Mouse (Mus musculus): ENCODE results near the gene Olfr429.

DNA sequence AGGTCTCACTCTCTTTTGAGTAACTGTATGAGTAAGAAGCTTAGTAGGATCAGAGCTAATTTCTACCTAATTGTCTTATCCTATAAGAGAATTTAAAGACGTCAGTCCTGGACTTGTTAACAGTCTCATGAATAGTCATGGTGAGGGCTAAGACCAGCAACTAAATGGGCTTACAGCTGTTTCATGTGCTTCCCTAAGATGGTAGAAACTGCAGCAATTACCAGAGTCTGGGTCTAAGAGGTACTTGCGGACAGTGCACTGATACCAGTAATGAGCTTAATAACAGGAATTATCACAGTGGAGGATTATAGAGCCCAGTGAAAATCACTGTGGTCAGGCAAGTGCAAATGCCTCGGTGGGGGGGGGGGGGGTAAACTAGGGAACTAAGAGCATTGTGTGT is 47.9 kb downstream of the Olfr429 start:
- no peak for TF ChIP-seq CTCF (IDR thresholded peaks at IDR 0.05; ENCODE audit: insufficient read depth, low read depth, low read length)
- no peak for TF ChIP-seq POLR2A (IDR thresholded peaks at IDR 0.05; ENCODE audit: insufficient read depth, low read depth, low read length)
